Mouse (Mus musculus) heart, postnatal 10 days (tissue): Measurements from ENCODE around the gene Scn11a. TPM values are rescaled to one million over a fixed set of nuclear protein-coding genes. Genes with fewer than 3 reads are reported as not detected.

Source experiments
- DNase-seq, 2 experiments: peaks; one replicate each; pipeline ENCODE4 v3.0.0; 2021
- intact Hi-C: fragments of 180-260 bp; cut with DNase I; formaldehyde crosslinking; loops from one replicate; pipeline ENCODE4 v1.15.1; 2025
- total RNA-seq, 2 experiments: library from RNA; stranded (reverse); gene quantifications; 2 replicates each; pipeline ENCODE4 v1.2.3; 2021

Scn11a gene
- total RNA-seq, 2 experiments from 2014 or later, result 0.07 to 0.12 TPM

DNA sequence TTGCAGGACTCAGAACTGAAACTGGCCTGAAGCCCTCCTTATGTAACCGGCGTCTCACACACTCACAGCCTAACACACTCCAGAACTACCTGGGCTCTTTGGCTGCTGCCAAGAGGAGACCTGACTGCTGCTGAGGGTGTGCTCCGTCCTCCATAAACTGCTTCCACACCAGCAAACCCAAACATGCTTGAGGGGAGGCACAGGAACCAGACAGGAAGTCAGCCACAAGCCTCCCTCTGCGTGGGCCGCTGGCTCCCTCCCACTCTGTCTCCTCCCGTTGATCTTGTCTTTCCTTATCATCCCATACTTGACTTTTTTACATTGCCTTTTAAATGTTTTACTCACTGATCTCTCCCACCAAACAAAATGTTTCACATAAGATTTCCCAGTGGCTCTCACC is 23.8 kb downstream of the Scn11a start:
- intact Hi-C loops, result no loop called here
- no peak for DNase-seq

DNA sequence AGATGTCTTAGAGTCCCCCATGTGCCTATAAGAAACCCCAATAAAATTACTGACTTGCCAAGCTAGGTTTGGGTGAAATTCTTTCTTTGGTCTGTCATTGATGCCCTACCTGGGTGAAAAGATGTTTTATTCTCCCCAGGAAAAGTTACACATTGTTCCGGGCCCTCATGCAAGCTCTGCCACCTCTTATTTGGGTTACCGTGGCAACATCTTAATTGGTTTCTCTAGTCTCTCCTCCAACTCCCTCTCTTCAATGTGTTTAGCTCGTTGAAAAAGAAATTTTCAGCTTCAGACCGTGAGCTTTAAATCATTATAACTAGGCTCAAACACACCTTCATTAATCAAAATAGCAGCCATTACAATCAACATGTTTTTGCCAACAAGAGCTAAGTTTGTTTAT is 28.5 kb downstream of the Scn11a start:
- intact Hi-C loops, result loop anchor here (10.0 kb wide), 1 partner anchor 98 kb away; the partner anchor contains the start of gene Wdr48
- no peak for DNase-seq

DNA sequence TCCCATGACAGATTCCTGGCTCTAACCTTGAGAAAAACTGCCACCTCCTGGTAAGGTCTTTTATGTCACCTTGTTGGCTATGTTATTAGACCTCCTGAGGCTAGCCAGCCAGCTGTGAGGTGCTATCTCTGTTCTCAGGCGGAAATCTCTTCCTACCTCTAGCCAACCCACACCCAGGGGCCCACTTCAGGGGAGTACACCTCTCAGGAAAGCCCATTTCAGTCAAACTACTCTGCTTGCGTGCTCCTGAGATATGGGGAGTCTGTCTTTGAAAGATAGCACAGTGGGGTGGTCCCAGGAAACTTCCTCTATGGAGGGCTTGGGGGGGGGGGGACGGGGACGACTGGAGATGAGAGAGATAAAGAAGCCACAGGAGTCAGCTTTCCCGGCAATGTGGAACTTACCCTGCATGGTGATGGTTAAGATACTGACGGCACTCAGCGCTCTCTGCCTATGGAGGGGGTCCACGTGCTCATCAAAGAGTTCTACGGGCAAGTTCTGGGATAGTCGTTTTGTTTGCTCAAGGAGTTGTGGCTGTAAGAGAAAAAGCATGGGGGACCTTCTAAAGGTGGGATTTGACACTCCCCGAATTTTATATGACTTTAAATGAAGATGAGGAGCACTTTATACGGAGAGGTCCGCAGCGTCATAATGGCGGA is 29.9 kb downstream of the Scn11a start:
- DNase-seq, result peak; percentile 16
- intact Hi-C loops, result loop anchor here (10.0 kb wide), 1 partner anchor 99 kb away; the partner anchor contains the start of gene Wdr48

DNA sequence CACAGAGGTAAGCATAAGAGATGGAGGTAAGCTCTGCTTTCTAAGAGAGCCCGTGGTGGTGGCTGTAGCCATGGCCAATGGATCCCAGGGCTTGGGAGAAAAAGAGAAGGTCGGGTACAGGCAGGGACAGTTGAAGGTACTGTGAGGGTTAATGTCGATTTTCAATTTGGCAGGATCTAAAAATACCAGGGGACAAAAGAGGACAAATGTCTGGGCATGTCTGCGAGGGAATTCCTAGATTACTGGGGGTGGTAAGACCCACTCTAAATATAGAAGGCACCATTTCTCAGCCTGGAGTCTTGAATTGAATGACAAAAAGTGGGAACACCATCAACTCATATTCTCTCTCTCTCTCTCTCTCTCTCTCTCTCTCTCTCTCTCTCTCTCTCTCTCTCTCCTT is 30.8 kb downstream of the Scn11a start:
- intact Hi-C loops, result loop anchor here (10.0 kb wide), 1 partner anchor 100 kb away; the partner anchor contains the start of gene Wdr48
- DNase-seq, result peak; percentile 46 to 47

DNA sequence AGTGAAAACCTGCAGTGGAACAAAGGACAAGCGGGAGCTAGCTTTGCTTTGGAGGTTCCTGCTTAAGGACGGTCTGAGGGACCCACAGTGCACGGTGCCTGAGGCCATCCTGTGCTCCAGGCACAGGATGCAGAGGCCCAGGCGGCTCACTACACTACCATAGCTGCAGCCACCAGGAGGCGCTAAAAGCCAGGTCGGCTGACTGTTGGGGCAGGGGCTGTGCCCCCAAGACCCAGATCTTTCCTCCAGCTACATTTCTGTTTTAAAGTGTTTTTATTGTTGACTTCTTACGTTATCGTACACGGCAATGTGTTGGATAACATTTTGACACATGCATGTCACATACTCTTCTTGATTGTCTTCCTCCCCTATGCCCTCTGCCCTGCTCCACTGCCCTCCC is 32.8 kb downstream of the Scn11a start:
- peak; percentile 13 to 46 for DNase-seq
- intact Hi-C loops, result loop anchor here (2.0 to 10.0 kb wide), 2 partner anchors 50 to 102 kb away; partner anchors contain the start of gene Wdr48

DNA sequence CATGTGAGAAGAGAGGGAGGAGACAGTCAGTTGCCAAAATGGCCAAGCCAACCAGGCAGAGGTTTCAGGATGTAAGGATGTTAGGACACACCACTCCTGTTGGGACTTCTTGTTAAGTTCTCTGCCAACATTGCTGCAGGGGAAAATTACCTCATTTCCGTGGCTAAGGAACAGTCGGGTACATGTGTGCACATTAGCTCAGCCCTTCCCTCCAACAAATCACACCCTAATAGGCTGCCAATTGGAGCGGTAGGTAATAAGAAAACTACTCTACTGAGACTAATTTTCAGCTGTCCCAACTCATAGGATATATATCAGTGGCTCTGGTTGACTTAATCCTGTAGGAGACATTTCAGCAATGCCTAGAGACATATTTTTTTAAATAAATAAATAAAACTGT is 44.4 kb downstream of the Scn11a start:
- intact Hi-C loops, result no loop called here
- DNase-seq, result no peak

DNA sequence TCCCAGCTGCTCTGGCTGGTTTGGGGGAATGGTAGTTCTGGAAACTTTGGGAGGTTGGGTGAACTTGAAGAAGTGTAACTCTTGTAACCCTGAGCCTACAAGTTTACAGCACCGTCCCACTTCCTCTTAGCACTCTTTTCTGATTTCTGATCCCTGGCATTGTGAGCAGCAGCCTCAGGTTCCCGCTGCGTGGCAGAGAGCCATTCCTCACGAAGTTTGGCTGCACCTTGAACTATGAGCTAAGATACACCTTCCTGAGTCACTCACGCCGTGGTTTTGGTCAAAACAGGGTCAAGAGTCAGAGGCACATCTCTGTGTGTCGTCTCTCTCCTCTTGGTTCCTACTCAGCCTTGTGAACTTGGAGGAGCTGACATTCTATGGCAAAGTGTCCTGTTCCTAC is 48.6 kb downstream of the Scn11a start:
- DNase-seq, result no peak
- intact Hi-C loops, result no loop called here

DNA sequence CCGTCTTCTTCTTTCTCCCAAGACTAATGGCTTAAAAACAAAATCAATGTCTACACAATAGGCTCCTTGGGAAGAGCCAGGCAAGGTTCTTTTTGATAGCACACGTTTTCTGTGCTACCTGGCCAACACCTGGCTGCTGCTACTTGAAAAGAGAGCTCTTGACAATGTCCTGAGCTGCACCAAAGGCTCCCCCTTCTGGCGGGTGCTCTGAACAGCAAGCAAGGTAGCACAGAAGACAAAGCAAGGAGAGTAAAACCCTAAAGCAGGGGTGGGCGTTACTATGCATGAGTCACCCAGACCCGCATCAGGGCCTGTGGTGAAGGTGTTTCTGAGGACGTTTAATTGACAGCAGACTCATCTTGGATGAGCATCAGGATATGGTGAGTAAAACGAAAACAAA is 56.7 kb downstream of the Scn11a start:
- intact Hi-C loops, result loop anchor here (5.0 kb wide), 1 partner anchor 116 kb away; no protein-coding TSS in a partner anchor
- peak; percentile 13 to 41 for DNase-seq

DNA sequence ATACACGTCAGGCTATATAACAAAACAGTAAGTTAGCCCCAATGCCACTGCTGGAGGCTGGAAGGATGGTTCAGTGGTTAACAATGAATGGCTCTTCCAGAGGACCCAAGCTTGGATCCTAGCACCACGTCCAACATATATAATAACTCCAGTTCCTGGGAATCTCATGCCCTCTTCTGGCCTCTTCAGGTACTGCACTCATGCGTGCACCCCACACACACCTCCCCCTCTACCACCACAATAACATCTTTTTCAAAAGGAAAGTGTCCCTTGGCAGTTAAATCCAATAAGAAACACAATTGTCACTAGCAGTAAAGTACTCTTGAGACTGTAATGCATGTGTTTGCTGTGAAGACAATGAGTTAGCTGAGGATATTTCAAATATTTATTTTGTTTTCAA is 65.0 kb downstream of the Scn11a start:
- DNase-seq, result no peak
- intact Hi-C loops, result no loop called here

DNA sequence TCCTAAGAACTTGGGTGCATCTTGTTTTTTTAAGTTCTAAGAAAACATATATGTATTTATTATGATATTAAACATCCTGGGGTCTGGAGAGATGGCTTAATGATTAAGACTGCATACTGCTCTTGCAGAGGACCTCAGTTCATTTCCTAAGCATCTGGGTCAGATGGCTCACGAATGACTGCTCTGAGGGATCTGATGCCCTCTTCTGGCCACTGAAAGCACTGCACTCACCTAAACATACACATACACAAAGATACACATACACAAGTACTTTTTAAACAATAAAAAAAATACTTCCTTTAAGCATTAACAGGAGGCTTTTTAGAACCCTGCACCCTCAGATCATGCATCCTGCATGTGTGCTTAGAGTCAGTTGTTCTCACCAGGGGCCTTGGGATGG is 65.8 kb downstream of the Scn11a start:
- intact Hi-C loops, result no loop called here
- no peak for DNase-seq

DNA sequence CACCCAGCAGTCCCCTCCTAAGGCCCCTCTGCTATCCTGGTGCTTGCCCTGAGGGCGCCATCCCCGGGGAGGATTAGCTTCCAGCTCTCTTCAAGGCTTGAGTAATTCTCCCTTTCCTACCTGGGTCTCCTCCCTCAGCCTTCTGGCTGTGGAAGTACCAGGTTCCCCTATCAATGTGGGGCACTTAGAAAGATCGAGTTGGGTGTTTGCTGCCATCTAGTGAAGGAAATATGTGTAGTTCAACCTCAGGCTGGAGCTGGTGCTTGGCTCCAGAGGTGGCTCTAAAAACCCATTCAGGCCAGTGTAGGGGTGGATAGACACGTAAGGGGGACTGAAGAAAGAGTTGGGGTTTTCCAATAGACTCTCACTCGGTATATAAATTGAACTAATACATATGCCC is 73.7 kb downstream of the Scn11a start:
- DNase-seq, result peak; percentile 44 to 56
- intact Hi-C loops, result loop anchor here (2.0 to 5.0 kb wide), 4 partner anchors 89 to 291 kb away; no protein-coding TSS in a partner anchor

DNA sequence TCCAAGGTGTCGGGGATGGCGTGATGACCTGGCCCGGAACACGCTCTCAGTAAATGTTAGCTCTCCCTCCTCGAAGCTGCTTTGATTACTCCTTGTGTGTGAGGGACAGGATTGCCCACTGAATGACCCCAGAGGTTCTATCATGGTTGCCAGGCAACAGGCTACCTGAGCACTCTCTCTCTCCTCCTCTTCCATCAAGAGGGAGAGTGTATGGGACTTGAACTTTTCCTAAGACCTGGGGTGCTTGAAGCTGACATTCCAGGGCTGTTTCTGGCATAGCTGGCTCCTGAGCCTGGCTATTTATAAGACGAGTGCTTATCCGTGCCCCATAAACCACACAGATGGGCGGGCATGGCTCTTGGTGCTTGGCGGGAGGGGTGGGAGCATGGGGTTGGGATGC is 76.1 kb downstream of the Scn11a start:
- DNase-seq, result no peak
- intact Hi-C loops, result no loop called here

DNA sequence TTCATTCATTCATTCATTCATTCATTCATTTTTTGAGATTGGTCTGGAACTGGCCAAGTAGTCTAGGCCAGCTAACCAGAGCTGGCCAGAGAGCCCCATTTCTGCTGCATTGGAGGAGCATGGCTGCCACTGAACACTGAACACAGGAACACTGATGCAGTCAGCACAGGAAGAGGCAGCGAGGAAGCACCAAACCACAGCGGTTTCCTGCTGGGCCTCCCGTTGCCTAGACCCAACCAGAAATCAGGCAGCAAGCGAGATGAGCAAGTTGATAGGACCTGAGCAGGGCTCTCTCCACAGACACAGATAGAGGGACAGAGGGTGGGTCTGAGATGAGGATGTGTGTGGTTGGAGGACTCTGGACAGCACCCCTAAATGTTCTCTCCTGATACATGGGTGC is 81.4 kb downstream of the Scn11a start:
- DNase-seq, result peak in 1 of 2 experiments; percentile 12
- intact Hi-C loops, result no loop called here

DNA sequence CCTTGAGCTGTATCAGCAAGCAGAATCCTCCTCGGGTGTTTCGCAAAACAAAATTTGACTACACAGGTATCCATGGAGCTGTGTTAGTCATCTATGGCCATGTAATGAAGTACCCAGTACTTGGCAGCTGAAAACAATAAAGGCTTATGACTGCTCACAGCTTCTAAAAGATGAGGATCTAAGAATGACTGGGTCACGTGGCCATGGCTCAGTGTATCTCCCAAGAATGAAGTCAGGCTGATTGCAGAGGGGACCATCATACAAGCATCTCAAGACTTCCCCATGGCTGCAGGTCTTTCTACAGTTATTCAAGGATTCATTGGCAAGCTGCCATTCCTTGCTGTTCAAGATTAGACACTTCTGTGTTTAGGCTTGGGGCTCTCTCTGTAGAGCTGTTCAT is 81.9 kb downstream of the Scn11a start:
- no peak for DNase-seq
- intact Hi-C loops, result no loop called here

DNA sequence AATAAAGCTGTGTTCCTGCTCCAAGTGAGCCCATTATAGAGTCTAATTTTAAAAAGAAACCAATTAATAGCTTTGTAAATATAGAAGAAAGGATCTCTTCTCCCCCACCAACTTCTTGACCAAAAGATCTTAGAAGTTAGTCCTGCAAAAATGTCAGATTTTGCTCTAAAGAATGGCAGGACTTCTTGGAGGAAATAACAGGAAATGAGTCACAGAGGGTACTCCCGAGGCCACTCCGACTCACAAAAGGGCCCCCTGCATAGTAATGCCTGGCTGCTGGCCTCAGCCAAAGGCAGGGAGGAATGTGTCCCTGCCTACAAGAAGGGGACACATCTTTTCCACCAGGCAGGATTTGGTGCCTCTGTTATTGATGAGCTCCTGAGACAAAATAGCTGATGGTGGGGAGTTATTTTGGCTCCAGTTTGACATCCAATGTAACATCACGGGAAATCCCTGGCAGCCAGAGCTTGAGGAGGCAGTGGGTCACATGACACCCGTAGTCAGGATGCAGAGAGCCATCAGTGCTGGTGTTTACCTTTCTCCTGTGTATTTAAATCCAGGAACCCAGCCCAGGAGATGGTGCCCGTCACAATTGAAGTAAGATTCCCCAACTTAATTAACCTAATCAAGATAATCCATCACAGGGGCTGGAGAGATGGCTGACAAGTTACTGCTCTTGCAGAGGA is 84.0 kb downstream of the Scn11a start:
- intact Hi-C loops, result no loop called here
- no peak for DNase-seq

DNA sequence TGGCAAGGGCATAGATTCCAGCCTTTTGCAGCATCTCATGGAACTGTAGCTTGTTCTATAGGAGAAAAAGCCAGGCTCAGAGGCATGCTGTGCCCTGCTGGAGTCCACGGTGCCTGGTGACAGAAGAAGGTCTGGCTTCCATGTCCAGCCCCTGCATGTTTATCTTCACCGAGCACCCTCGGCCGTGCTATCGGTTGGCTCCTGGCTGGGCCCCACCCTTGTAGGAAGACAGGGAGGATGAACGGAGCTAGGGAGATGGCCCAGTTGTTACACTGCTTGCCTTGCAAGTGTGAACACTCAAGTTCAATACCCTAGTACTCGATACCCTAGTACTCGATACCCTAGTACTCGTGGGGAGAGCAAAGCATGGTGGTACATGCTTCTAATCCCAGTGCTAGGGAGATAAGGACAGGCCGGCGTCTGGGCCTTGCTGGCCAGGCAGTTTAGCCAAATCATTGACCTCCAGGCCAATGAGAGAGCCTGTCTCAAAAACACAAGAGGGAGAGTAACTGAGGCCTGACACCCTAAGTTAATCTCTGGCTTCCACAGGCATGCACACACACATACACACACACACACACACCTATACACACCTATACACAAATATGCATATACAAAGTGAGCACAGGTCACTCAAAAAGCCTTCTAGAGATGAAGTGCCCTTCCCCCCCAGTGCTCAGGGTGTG is 96.7 kb downstream of the Scn11a start:
- no peak for DNase-seq
- intact Hi-C loops, result no loop called here

DNA sequence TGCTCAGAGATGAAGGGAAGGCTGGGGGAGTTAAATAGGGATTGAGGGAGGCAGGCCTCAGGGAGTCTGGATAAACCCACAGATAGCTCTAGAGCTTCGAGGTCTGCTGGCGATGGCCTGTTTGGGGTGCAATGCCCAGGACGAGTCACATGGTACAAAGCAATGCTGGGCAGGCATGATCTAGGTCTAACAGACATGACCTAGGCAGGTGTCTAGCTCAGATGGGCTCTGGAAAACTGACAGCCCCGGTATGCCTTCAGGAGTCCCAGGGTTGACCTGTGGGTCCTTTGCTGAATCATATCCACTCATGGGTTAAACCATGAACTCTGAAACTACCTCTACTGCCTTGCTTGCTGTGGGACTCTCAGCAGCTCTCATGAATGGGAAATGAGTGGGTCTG is 98.3 kb downstream of the Scn11a start:
- DNase-seq, result no peak
- intact Hi-C loops, result no loop called here

DNA sequence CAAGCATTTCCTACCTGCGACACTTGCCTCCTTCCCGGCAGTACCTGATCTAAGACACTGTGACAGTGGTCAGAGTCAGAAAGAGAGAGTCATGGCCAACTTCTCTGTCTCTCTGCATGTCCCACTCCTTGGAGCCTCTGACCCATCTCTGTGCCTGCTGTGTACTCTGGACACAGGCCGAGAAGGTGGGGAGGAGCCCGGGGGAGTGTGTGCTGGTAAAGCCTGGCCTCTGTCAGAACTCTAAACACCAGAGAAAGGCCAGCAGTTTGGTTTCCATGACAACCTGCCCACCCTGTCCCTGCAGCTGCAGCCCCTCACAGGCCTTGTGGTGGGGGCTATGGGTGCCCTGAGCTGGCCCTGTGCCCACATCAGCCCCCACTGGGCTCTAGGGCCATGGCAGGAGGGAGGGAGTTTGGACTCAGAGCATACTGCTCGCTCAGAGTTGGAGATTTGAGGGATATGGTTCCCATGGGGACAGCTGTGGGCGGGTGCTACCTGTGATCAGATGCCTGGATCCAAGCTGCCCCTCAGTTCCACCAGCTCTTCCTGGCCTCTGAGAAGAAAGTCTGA is 99.9 kb downstream of the Scn11a start:
- intact Hi-C loops, result no loop called here
- no peak for DNase-seq

DNA sequence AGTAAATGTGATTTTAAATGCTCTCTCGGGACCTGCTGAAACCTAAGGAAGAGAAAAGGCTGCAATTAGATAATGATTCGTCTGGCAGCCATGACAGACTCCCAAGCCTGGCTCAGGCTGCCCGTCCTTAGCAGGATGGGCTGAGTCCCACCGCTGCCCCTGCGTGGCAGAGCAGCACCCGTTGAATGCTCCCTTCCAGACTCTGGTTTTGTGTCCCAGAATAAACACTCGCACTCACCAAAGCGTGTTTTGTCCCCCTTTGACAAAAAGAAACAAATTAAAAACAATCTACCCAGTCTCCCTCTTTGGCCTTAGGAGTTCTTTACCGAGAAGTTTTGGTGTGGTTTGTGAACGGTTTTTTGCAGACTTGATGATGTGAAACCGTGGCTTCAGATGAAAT is 106.0 kb downstream of the Scn11a start, which contains the start of gene Scn10a:
Scn10a (minus strand) TSS at position 101 of the 400 bp plus-strand sequence.
- intact Hi-C loops, result no loop called here

DNA sequence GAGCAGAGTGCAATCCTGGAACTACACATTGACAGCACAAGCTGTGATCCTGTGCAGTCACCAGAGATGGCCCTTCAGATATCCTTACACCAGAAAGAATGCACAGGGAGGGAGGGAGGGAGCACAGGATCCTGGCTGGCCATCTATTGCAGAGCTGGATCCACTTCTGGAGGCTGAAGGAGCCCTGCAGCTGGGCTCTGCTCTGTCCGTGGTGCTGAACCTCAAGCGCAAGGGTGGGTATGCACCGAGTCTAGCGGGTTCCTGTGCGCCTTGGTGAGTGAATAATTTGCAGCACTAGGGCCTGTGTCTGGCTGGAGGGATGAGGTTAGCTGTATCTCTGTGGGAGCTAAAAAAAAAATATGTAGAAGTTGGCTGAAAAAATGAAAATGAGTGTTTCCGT is 118.6 kb downstream of the Scn11a start:
- intact Hi-C loops, result no loop called here
- peak; percentile 80 to 87 for DNase-seq

More for the DNA sequence above, 106.0 kb downstream of the Scn11a start, which contains the start of gene Scn10a:
- DNase-seq, result no peak
